Mouse (Mus musculus) lung, postnatal 25 days (tissue): ENCODE data around the gene Zfp64.

ENCODE experiments used
- DNase-seq: peaks from one replicate; pipeline ENCODE4 v3.0.0; 2022; ENCODE audit warnings: low spot score

Gene Zfp64

GRCm38 (mm10) chr2:168954835-168955716 lies at the start of gene Zfp64:
Gene Zfp64 (minus strand): TSS chr2:168955587.
- DNase-seq = peak; percentile 89

- DNase-seq = peak; percentile 8
These were observed 37.4 kb upstream of the Zfp64 start for GRCm38 (mm10) chr2:168992642-168993420.

GRCm38 (mm10) chr2:168990957-168991356 lies 35.6 kb upstream of the Zfp64 start:
- no peak for DNase-seq

- no peak for DNase-seq
These were observed 34.8 kb upstream of the Zfp64 start for GRCm38 (mm10) chr2:168990061-168990753.

GRCm38 (mm10) chr2:168988056-168988455 lies 32.7 kb upstream of the Zfp64 start:
- DNase-seq = no peak

- DNase-seq = no peak
These were observed 32.0 kb upstream of the Zfp64 start for GRCm38 (mm10) chr2:168987421-168987820.

GRCm38 (mm10) chr2:168981951-168982350 lies 26.6 kb upstream of the Zfp64 start:
- no peak for DNase-seq

- no peak for DNase-seq
These were observed 26.1 kb upstream of the Zfp64 start for GRCm38 (mm10) chr2:168981448-168981847.

- peak; percentile 52 for DNase-seq
These were observed 25.5 kb upstream of the Zfp64 start for GRCm38 (mm10) chr2:168980859-168981258.

GRCm38 (mm10) chr2:168979742-168980141 lies 24.4 kb upstream of the Zfp64 start:
- DNase-seq = no peak

GRCm38 (mm10) chr2:168978031-168978430 lies 22.6 kb upstream of the Zfp64 start:
- DNase-seq = no peak

GRCm38 (mm10) chr2:168970131-168970530 lies 14.7 kb upstream of the Zfp64 start:
- DNase-seq = no peak

GRCm38 (mm10) chr2:168968136-168968925 lies 12.9 kb upstream of the Zfp64 start:
- DNase-seq = no peak

- DNase-seq = no peak
These were observed 11.1 kb upstream of the Zfp64 start for GRCm38 (mm10) chr2:168966525-168966924.

- no peak for DNase-seq
These were observed 9.5 kb upstream of the Zfp64 start for GRCm38 (mm10) chr2:168964849-168965248.

- no peak for DNase-seq
These were observed 6.6 kb upstream of the Zfp64 start for GRCm38 (mm10) chr2:168961729-168962666.

- DNase-seq = no peak
These were observed 5.4 kb upstream of the Zfp64 start for GRCm38 (mm10) chr2:168960814-168961213.

- DNase-seq = no peak
These were observed 4.0 kb upstream of the Zfp64 start for GRCm38 (mm10) chr2:168959339-168959885.

GRCm38 (mm10) chr2:168955850-168956346 lies 511 bp upstream of the Zfp64 start:
- DNase-seq = peak; percentile 14

GRCm38 (mm10) chr2:168954376-168954775 lies 1.0 kb downstream of the Zfp64 start:
- DNase-seq = no peak
